ENCODE assay signal across 18 mouse cellular contexts in the genomic region with DNA sequence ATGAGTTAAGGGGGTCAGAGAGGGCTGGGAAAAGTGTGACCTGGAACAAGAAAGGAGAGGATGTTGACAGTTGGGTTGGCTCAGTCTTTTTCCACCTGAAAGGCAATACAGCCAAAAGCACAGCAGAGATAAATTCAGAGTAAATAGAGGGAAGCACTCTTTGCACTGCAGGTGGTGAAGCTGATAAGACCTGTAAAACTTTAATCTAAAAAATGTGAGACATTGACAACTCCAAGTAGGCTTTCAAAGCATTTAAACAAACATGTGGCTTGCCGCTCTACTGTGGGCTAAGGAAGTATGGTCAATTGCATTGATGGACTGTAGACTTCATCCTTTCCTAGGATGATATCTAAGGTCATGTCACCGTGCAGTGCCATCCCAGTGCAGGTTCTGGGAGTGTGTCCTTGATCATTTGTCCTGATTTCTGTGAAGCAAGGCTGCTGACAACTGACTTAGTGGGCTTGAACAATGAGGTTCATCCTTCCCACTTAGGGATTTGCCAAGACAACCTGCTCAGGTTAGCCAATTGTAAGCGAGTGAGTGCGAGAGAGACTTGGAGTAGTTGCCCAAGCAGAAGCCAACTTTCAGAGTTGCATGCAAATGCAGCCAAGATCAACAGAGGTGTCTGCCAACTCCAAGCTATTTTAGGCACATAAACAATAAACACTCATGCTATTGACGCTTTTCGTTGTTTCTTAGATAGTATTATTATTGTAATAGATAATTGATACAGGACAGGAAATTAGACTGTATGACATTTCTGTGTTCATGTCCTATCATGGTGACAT. TPM values are rescaled to one million over a fixed set of nuclear protein-coding genes. Genes with fewer than 3 reads are reported as not detected.
DNase-seq lines count a peak whose midpoint lies in the region; ATAC-seq and TF ChIP-seq lines count a peak whose summit lies in the region.
"Had no signal": no experiment of that assay in that cellular context is flagged by ENCODE, and none has a peak within 500 bp of the region (broad histone marks: within the 10 kb centered on the region; RNA-seq: fewer than 3 reads in every experiment).

No protein-coding gene starts in this region.

- peak; percentile 76 for ATAC-seq in intestine, embryonic 16.5 days
- ATAC-seq in kidney, embryonic 15.5 days (replicated peaks; ENCODE audit: low FRiP score) = no peak
- ATAC-seq: Patski had no signal

- intact Hi-C loops in left cerebral cortex, adult 2 months (cut with DNase I) = no loop called here

- no peaks in the 10 kb centered on the region for H3K36me3 ChIP-seq in intestine, embryonic 16.5 days (ENCODE audit: control insufficient read depth, insufficient read depth, low read length)
- H3K36me3 ChIP-seq in kidney, embryonic 15.5 days = no peaks in the 10 kb centered on the region
- H3K36me3 ChIP-seq: hindbrain, embryonic 13.5 days had no signal

- H3K4me1 ChIP-seq in bone marrow, adult 2 months (ENCODE audit: control insufficient read depth, insufficient read depth, low read length) = no peaks in the 10 kb centered on the region; the same call in 1 of the 2 replicates
- H3K4me1 ChIP-seq in intestine, embryonic 16.5 days (ENCODE audit: control insufficient read depth, insufficient read depth, low read length) = no peaks in the 10 kb centered on the region
- no peaks in the 10 kb centered on the region for H3K4me1 ChIP-seq in kidney, embryonic 15.5 days
- H3K4me1 ChIP-seq: hindbrain, embryonic 13.5 days had no signal

- no peak overlapping the region for H3K9ac ChIP-seq in intestine, embryonic 16.5 days (ENCODE audit: low read depth, low read length)
- no peak overlapping the region for H3K9ac ChIP-seq in kidney, embryonic 15.5 days
- H3K9ac ChIP-seq: hindbrain, embryonic 13.5 days had no signal

- 79% methylated on average over 6 of the region's 6 CpGs for WGBS in bone marrow, adult 2 months
- 71% methylated on average over 6 of the region's 6 CpGs for WGBS in intestine, embryonic 16.5 days
- WGBS in kidney, embryonic 15.5 days = 85% methylated on average over 6 of the region's 6 CpGs

- no peak overlapping the region for H3K4me2 ChIP-seq in intestine, embryonic 16.5 days (ENCODE audit: low read depth, low read length)
- H3K4me2 ChIP-seq in kidney, embryonic 15.5 days = no peak overlapping the region
- H3K4me2 ChIP-seq: hindbrain, embryonic 13.5 days had no signal

- no peaks in the 10 kb centered on the region for H3K27me3 ChIP-seq in intestine, embryonic 16.5 days (replicated peaks; ENCODE audit: control insufficient read depth, insufficient read depth, low read length)
- peaks cover 20% of the 10 kb centered on the region; the same call in 1 of the 2 replicates for H3K27me3 ChIP-seq in kidney, embryonic 15.5 days

- no peak for TF ChIP-seq CTCF in bone marrow, adult 2 months (IDR thresholded peaks at IDR 0.05; ENCODE audit: control insufficient read depth, insufficient read depth, low read length)
- TF ChIP-seq CTCF in left cerebral cortex, adult 2 months (IDR thresholded peaks at IDR 0.05) = no peak

- TF ChIP-seq POLR2A in bone marrow, adult 2 months (IDR thresholded peaks at IDR 0.05; ENCODE audit: borderline replicate concordance, control insufficient read depth, low read depth, low read length) = no peak

- no peak overlapping the region for H3K4me3 ChIP-seq in bone marrow, adult 2 months (replicated peaks; ENCODE audit: control insufficient read depth, low read depth, low read length)
- H3K4me3 ChIP-seq in intestine, embryonic 16.5 days (ENCODE audit: low read length) = no peak overlapping the region
- H3K4me3 ChIP-seq in left cerebral cortex, adult 2 months = no peak overlapping the region
- H3K4me3 ChIP-seq in kidney, embryonic 15.5 days (replicated peaks) = no peak overlapping the region
- H3K4me3 ChIP-seq: hindbrain, embryonic 13.5 days had no signal

- H3K27ac ChIP-seq in bone marrow, adult 2 months (ENCODE audit: control insufficient read depth, insufficient read depth, low read depth, low read length, poor library complexity) = peak overlapping the region; percentile 33; the same call in 1 of the 2 replicates
- H3K27ac ChIP-seq in intestine, embryonic 16.5 days (ENCODE audit: low read length) = no peak overlapping the region; the same call in 1 of the 2 replicates
- H3K27ac ChIP-seq in left cerebral cortex, adult 2 months = no peak overlapping the region
- H3K27ac ChIP-seq in kidney, embryonic 15.5 days = no peak overlapping the region
- H3K27ac ChIP-seq: hindbrain, embryonic 13.5 days had no signal

- no peaks in the 10 kb centered on the region for H3K9me3 ChIP-seq in intestine, embryonic 16.5 days (ENCODE audit: control insufficient read depth, low read length)
- no peaks in the 10 kb centered on the region for H3K9me3 ChIP-seq in kidney, embryonic 15.5 days (replicated peaks)
- H3K9me3 ChIP-seq: hindbrain, embryonic 13.5 days had no signal

- peak; percentile 4 to 18 for DNase-seq in lung, adult 18-20 months
- DNase-seq in lung, postnatal 4 days = no peak
- peak; percentile 0 for DNase-seq in lung, postnatal 14 days
- no peak for DNase-seq in urinary bladder, postnatal 10 days (ENCODE audit: low spot score)
- no peak for DNase-seq in left cerebral cortex, adult 2 months (ENCODE audit: extremely low spot score in 1 of 2, low spot score in 2 of 2)
- DNase-seq: cerebellum, adult 11 months; kidney, adult 8-10 months; left cerebral cortex, postnatal 4 days; right cerebral cortex, adult 18-20 months had no signal

RNA-seq across cellular contexts. Expression of gene Ace2, which starts 6.5 kb away (rescaled TPM):
- polyA plus RNA-seq in bone marrow, adult 2 months (2011; ENCODE audit: insufficient read depth, insufficient read length, low replicate concordance, missing spikeins) = 0.72 TPM in 1 of 2 replicates, not detected in the other
- polyA plus RNA-seq in intestine, embryonic 16.5 days (2015; fragmentation: Nextera tagmentation; extraction: Ambion mirVana) = 124 and 183 TPM in 2 replicates
- total RNA-seq in left cerebral cortex, adult 2 months (2021) = 1 to 10 TPM; 1.1 to 1.7 TPM
- polyA plus RNA-seq in kidney, embryonic 15.5 days (2015; fragmentation: Nextera tagmentation; extraction: Ambion mirVana) = 62.6 and 62.8 TPM in 2 replicates
- total RNA-seq: monocyte, adult 5-6 weeks had no signal

RNA-seq across cellular contexts. Expression of gene Cltrn, which starts 57.0 kb away (rescaled TPM):
- 3.4 TPM in 1 of 2 replicates, not detected in the other for polyA plus RNA-seq in bone marrow, adult 2 months (2011; ENCODE audit: insufficient read depth, insufficient read length, low replicate concordance, missing spikeins)
- 8.3 and 8.4 TPM in 2 replicates for polyA plus RNA-seq in intestine, embryonic 16.5 days (2015; fragmentation: Nextera tagmentation; extraction: Ambion mirVana)
- total RNA-seq in left cerebral cortex, adult 2 months (2021) = not detected
- polyA plus RNA-seq in kidney, embryonic 15.5 days (2015; fragmentation: Nextera tagmentation; extraction: Ambion mirVana) = 77.2 and 88.6 TPM in 2 replicates
- total RNA-seq: heart, adult 8-10 months; layer of hippocampus, postnatal 10 days; left cerebral cortex, postnatal 4 days; monocyte, adult 5-6 weeks; neutrophil, adult 5-6 weeks had no signal
- polyA plus RNA-seq: Patski had no signal

Comparison
In these comparisons a context has a peak if more than half of its experiments do, and no peak if none do; other contexts are left out.
1. DNase-seq: peak in lung, adult 18-20 months (2 of 2) and lung, postnatal 14 days (single experiment); none in lung, postnatal 4 days (0 of 2), urinary bladder, postnatal 10 days (single experiment) and left cerebral cortex, adult 2 months (0 of 2).
2. RNA of gene Ace2, which starts 6.5 kb away (polyA plus RNA-seq): 124 to 183 TPM in intestine, embryonic 16.5 days and 62.6 to 62.8 TPM in kidney, embryonic 15.5 days; 0.72 TPM in bone marrow, adult 2 months; every median in the first group is over 10 times any median in the second.